Mouse (Mus musculus) intestine, postnatal 0 days (tissue): ENCODE data around the gene Ccdc115. TPM values are rescaled to one million over a fixed set of nuclear protein-coding genes. Genes with fewer than 3 reads are reported as not detected.
A peak's percentile ranks its signal among the peaks of the same experiment; 100 is the strongest.

Experiments used
- ATAC-seq: fragments of 200-750 bp; cut with Nextera tagmentation; 2 replicates; pipeline ENCODE4 v1.8.0; 2017; ENCODE audit warnings: mild to moderate bottlenecking, moderate TSS enrichment, moderate library complexity
- H3K27ac ChIP-seq: fragments of 300-500 bp; sonication (generic); 2 replicates; pipeline ENCODE4 v1.5.1; 2014; ENCODE audit warnings: mild to moderate bottlenecking, low read depth, low read length, moderate library complexity
- H3K27me3 ChIP-seq: fragments of 300-500 bp; sonication (generic); replicated peaks from 2 replicates; pipeline ENCODE4 v1.6.1; 2014; ENCODE audit warnings: low read length, mixed read lengths; ENCODE audit not compliant: control insufficient read depth, insufficient read depth
- H3K36me3 ChIP-seq: fragments of 300-500 bp; sonication (generic); 2 replicates; pipeline ENCODE4 v1.6.1; 2014; ENCODE audit warnings: mild to moderate bottlenecking, moderate library complexity; ENCODE audit not compliant: control insufficient read depth, insufficient read depth
- H3K4me1 ChIP-seq: fragments of 300-500 bp; sonication (generic); replicated peaks from 2 replicates; pipeline ENCODE4 v1.6.1; 2014; ENCODE audit warnings: antibody characterized with exemption, low read length, mixed read lengths; ENCODE audit not compliant: control insufficient read depth, insufficient read depth
- H3K4me2 ChIP-seq: fragments of 300-500 bp; sonication (generic); replicated peaks from 2 replicates; pipeline ENCODE4 v1.6.1; 2014; ENCODE audit warnings: low read depth, mild to moderate bottlenecking, moderate library complexity
- H3K4me3 ChIP-seq: fragments of 300-500 bp; sonication (generic); 2 replicates; pipeline ENCODE4 v1.5.1; 2014; ENCODE audit warnings: low read depth, low read length
- H3K9ac ChIP-seq: fragments of 300-500 bp; sonication (generic); 2 replicates; pipeline ENCODE4 v1.6.1; 2014; ENCODE audit warnings: mild to moderate bottlenecking, low read depth, low read length
- H3K9me3 ChIP-seq: fragments of 300-500 bp; sonication (generic); 2 replicates; pipeline ENCODE4 v1.6.1; 2016; ENCODE audit warnings: mixed run types; ENCODE audit not compliant: control insufficient read depth
- CTCF ChIP-seq: sonication (generic); IDR thresholded peaks from 2 replicates; pipeline ENCODE4 v1.5.1; 2016; ENCODE audit warnings: low read depth, mild to moderate bottlenecking, control low read depth, antibody characterized with exemption, moderate library complexity
- WGBS: fragments of 180-500 bp; shearing (Covaris S2); extraction: QIAGEN DNeasy Blood & Tissue Kit; methylation state at CpG from one replicate; pipeline ENCODE4 v1.1.7; 2014; 5-methylcytosine and 5-hydroxymethylcytosine counted together
- polyA plus RNA-seq: library from polyadenylated mRNA; unstranded; fragments of >200 nt; fragmentation: Nextera tagmentation; extraction: Ambion mirVana; gene quantifications from 2 replicates; pipeline ENCODE4 v1.2.1, GENCODE M21; 2015

Gene Ccdc115
- polyA plus RNA-seq, 1 experiment from 2014 or later: 35.3 TPM

DNA sequence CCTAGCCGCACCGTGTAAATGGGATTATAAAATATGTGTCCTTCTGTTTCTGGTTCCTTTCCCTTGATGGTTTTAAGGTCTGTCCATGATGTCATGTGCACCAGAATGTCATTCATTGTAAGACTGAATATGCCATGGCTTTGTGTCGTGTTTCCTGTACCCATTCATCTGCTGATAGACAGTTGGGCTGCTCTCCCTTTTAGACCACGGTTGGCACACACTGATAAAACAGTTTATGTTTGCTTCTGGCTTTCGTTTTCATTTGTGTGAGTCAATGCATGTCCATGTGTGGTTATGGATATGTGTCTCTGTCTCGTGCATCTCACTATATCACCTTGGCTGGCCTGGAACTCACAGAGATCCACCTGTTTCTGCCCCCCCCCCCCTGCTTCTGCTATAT is 26.0 kb upstream of the Ccdc115 start:
- WGBS: 71% methylated on average over 6 of the region's 6 CpGs
- no peak for ATAC-seq
- no peaks in the 10 kb centered on the region for H3K27me3 ChIP-seq

DNA sequence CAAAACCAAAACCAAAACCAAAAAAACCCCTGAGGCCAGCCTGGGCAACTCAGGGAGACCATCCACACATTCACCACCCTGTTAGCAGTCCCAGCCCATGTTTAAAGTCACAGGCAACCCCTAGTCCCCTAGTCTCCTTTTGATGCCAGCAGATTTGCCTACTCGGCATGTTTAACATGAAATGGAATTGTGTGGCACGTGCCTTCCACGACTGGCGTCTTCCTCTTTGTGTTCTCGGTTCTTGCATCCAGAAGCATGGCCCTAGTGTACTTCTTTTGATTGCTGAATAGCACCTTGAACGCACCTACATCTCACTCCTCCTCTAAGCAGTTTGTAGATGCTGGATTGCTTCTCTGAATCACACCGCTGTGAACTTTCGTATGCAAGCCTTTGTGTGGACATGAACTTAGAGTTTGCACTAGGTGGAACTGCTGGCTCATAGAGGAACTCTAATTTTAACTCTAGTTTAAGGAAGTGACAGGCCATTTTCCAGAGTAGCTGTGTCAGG is 24.9 kb upstream of the Ccdc115 start:
- no peaks in the 10 kb centered on the region for H3K27me3 ChIP-seq
- H3K27ac ChIP-seq: no peak overlapping the region
- no peaks in the 10 kb centered on the region for H3K4me1 ChIP-seq
- no peak overlapping the region for H3K4me2 ChIP-seq
- ATAC-seq: no peak
- H3K36me3 ChIP-seq: no peaks in the 10 kb centered on the region
- H3K9me3 ChIP-seq: no peaks in the 10 kb centered on the region
- H3K4me3 ChIP-seq: no peak overlapping the region
- TF ChIP-seq CTCF: no peak
- WGBS: 86% methylated on average over 8 of the region's 8 CpGs
- H3K9ac ChIP-seq: no peak overlapping the region

More for the DNA sequence above, 26.0 kb upstream of the Ccdc115 start:
- no peaks in the 10 kb centered on the region for H3K9me3 ChIP-seq
- H3K4me1 ChIP-seq: no peaks in the 10 kb centered on the region
- H3K9ac ChIP-seq: no peak overlapping the region
- H3K27ac ChIP-seq: no peak overlapping the region
- H3K4me3 ChIP-seq: no peak overlapping the region
- TF ChIP-seq CTCF: no peak
- H3K36me3 ChIP-seq: no peaks in the 10 kb centered on the region
- H3K4me2 ChIP-seq: no peak overlapping the region

DNA sequence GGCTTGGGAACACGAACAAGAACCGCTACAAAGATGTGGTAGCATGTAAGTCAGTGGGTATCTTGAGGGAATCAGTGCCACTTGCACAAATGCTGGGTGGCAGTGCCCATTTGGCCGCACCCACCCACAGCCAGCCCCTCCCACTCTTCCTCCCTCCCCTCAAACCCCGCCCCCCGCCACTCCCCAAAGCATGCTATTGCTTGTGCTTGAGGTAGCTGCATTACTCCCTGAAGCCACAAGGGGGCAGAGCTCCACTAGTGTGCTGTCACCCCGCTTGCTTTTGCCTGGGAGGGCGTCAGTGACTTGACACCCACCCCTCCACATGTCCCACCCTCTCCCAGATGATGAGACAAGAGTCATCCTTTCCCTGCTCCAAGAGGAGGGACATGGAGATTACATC is 23.3 kb upstream of the Ccdc115 start:
- peak; percentile 83 for TF ChIP-seq CTCF

DNA sequence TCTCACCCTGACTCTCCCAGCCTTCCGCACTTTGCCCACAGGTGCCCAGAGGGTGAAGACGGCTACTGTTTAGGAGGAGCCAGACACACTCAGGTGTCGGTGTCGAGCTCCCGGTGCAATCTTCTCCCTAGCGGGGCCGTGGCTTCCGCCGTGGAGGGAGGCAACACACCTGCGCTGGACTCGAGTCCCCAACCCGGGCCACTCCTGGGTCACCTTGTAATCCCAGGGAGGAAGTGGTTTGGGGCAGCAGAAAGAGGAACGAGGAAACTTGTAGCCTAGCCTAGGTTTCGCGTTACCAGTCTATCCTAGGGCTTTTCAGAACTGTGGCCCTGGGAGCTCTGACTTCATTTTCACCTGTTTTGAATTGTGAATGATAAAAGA is 20.6 kb upstream of the Ccdc115 start:
- Histone ChIP-seq H3K36me3 (no peaks in the 10 kb centered on the region), H3K9ac (peak overlapping the region; percentile 54), H3K4me3 (peak overlapping the region; percentile 62), H3K4me2 (peak overlapping the region; percentile 88), H3K27ac (peak overlapping the region; percentile 85), H3K4me1 (no peaks in the 10 kb centered on the region), H3K27me3 (no peaks in the 10 kb centered on the region), H3K9me3 (no peaks in the 10 kb centered on the region)
- no peak for TF ChIP-seq CTCF
- ATAC-seq: no peak
- WGBS: 3% methylated on average over 15 of the region's 15 CpGs

More for the DNA sequence above, 23.3 kb upstream of the Ccdc115 start:
- no peak overlapping the region for H3K4me3 ChIP-seq
- 34% methylated on average over 7 of the region's 7 CpGs for WGBS
- H3K4me1 ChIP-seq: no peaks in the 10 kb centered on the region
- no peaks in the 10 kb centered on the region for H3K36me3 ChIP-seq
- H3K27me3 ChIP-seq: no peaks in the 10 kb centered on the region
- H3K4me2 ChIP-seq: no peak overlapping the region
- no peak for ATAC-seq
- H3K27ac ChIP-seq: no peak overlapping the region
- H3K9ac ChIP-seq: no peak overlapping the region
- H3K9me3 ChIP-seq: no peaks in the 10 kb centered on the region

DNA sequence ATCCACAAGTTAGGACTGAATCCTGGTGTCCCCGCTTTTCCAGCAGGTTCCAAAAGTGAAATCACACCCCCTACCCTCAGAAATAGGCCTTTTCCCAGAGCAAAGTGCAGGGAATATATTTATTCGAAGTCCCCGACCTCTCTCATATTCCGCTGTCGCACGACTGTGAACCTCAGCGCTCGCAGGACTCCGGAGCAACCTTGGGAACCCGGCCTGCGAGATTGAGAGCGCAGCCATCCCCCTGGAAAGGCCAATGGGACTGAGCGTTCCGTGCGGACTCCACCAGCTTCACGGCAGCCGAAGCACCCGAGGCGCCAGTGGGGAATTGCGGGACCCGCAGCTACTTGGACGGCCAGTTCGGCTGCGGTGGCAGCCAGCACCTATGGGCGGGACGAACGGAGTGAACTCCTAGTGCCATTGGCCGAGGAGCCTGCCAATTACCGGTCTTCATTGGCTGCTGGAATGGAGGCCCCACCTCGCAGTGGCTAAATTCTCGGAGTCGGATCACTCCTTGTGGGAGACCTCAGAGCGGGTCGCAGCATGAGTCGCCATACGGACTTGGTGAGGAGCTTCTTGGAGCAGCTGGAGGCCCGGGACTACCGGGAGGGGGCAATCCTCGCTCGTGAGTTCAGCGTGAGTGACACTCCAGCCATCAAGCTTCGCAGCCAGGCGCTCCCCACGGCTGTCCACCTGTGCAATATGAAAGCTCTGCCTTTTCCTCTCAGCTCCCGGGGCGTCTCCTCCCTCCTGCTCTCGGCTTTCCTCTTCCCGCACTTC is 20.0 kb upstream of the Ccdc115 start, which contains the start of gene Ptpn18:
Gene Ptpn18, plus strand, starts transcription at position 479 of the 777 bp plus-strand sequence.
- Histone ChIP-seq H3K36me3 (no peaks in the 10 kb centered on the region), H3K27me3 (no peaks in the 10 kb centered on the region), H3K27ac (peak within 1 kb of the TSS; percentile 85), H3K4me3 (peak within 1 kb of the TSS; percentile 62), H3K4me1 (no peaks in the 10 kb centered on the region), H3K9ac (peak within 1 kb of the TSS; percentile 54), H3K9me3 (no peaks in the 10 kb centered on the region), H3K4me2 (peak within 1 kb of the TSS; percentile 88)
- peak; percentile 92 for ATAC-seq
- WGBS: under 1% methylated on average over 48 of the region's 48 CpGs
- TF ChIP-seq CTCF: peak; percentile 38; the same call in 1 of the 2 replicates

DNA sequence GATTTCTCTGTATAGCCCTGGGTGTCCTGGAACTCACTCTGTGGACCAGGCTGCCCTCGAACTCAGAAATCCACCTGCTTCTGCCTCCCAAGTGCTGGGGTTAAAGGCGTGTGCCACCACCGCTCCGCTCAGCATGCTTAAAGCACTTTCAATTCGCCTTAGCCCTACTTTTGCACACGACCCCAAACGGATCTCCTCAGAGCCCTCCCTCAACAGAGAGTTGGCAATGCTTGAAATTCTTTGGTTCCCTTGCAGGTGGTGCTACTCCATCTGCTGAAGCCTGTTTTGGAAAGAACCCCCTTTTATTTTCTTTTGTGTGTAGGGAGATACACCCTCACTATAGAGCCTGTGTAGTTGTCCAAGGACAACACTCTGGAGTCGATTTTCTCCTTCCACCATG is 19.0 kb upstream of the Ccdc115 start:
- peak overlapping the region; percentile 88; the same call in 1 of the 2 replicates for H3K4me2 ChIP-seq
- H3K9me3 ChIP-seq: no peaks in the 10 kb centered on the region
- TF ChIP-seq CTCF: no peak
- ATAC-seq: no peak
- H3K27me3 ChIP-seq: no peaks in the 10 kb centered on the region
- 51% methylated on average over 8 of the region's 8 CpGs for WGBS
- no peak overlapping the region for H3K4me3 ChIP-seq
- H3K4me1 ChIP-seq: no peaks in the 10 kb centered on the region
- H3K36me3 ChIP-seq: no peaks in the 10 kb centered on the region
- H3K9ac ChIP-seq: no peak overlapping the region
- H3K27ac ChIP-seq: no peak overlapping the region
